Mouse (Mus musculus) intestine, postnatal 0 days (tissue): ENCODE results near the gene Lgals4. TPM values are rescaled to one million over a fixed set of nuclear protein-coding genes. Genes with fewer than 3 reads are reported as not detected.
A peak's percentile ranks its signal among the peaks of the same experiment; 100 is the strongest.
"Not testable (repeated sequence)": the region's sequence is repeated elsewhere in the genome, so short reads cannot be mapped to it uniquely, and the experiment has no call there.

ENCODE experiments used
- ATAC-seq: fragments of 200-750 bp; cut with Nextera tagmentation; 2 replicates; pipeline ENCODE4 v1.8.0; 2017; ENCODE audit warnings: mild to moderate bottlenecking, moderate TSS enrichment, moderate library complexity
- H3K27ac ChIP-seq: fragments of 300-500 bp; sonication (generic); 2 replicates; pipeline ENCODE4 v1.5.1; 2014; ENCODE audit warnings: mild to moderate bottlenecking, low read depth, low read length, moderate library complexity
- H3K27me3 ChIP-seq: fragments of 300-500 bp; sonication (generic); replicated peaks from 2 replicates; pipeline ENCODE4 v1.6.1; 2014; ENCODE audit warnings: low read length, mixed read lengths; ENCODE audit not compliant: control insufficient read depth, insufficient read depth
- H3K36me3 ChIP-seq: fragments of 300-500 bp; sonication (generic); 2 replicates; pipeline ENCODE4 v1.6.1; 2014; ENCODE audit warnings: mild to moderate bottlenecking, moderate library complexity; ENCODE audit not compliant: control insufficient read depth, insufficient read depth
- H3K4me1 ChIP-seq: fragments of 300-500 bp; sonication (generic); replicated peaks from 2 replicates; pipeline ENCODE4 v1.6.1; 2014; ENCODE audit warnings: antibody characterized with exemption, low read length, mixed read lengths; ENCODE audit not compliant: control insufficient read depth, insufficient read depth
- H3K4me2 ChIP-seq: fragments of 300-500 bp; sonication (generic); replicated peaks from 2 replicates; pipeline ENCODE4 v1.6.1; 2014; ENCODE audit warnings: low read depth, mild to moderate bottlenecking, moderate library complexity
- H3K4me3 ChIP-seq: fragments of 300-500 bp; sonication (generic); 2 replicates; pipeline ENCODE4 v1.5.1; 2014; ENCODE audit warnings: low read depth, low read length
- H3K9ac ChIP-seq: fragments of 300-500 bp; sonication (generic); 2 replicates; pipeline ENCODE4 v1.6.1; 2014; ENCODE audit warnings: mild to moderate bottlenecking, low read depth, low read length
- H3K9me3 ChIP-seq: fragments of 300-500 bp; sonication (generic); 2 replicates; pipeline ENCODE4 v1.6.1; 2016; ENCODE audit warnings: mixed run types; ENCODE audit not compliant: control insufficient read depth
- CTCF ChIP-seq: sonication (generic); IDR thresholded peaks from 2 replicates; pipeline ENCODE4 v1.5.1; 2016; ENCODE audit warnings: low read depth, mild to moderate bottlenecking, control low read depth, antibody characterized with exemption, moderate library complexity
- WGBS: fragments of 180-500 bp; shearing (Covaris S2); extraction: QIAGEN DNeasy Blood & Tissue Kit; methylation state at CpG from one replicate; pipeline ENCODE4 v1.1.7; 2014; 5-methylcytosine and 5-hydroxymethylcytosine counted together
- polyA plus RNA-seq: library from polyadenylated mRNA; unstranded; fragments of >200 nt; fragmentation: Nextera tagmentation; extraction: Ambion mirVana; gene quantifications from 2 replicates; pipeline ENCODE4 v1.2.1, GENCODE M21; 2015

Gene Lgals4
- polyA plus RNA-seq, 1 experiment from 2014 or later, result 2,376 TPM

DNA sequence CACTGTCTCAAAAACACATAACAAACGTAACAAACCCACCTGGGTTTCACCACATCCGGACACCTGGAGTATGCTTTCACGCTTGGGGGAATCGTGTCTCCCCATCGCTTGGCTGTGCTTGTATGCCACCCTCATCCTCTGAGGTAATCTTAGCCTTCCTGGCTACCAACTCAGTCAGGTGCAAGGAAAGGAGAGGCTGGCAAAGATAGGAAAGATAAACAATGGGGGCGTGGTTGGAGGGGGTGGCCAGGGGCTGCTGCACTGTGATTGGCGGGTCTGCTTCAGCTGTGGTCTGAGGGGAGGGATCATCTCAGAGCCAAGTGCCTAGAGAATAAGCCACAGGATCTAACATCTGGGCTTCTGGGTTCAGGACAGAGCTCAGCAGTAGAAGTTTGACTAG, 46.0 kb downstream of the Lgals4 start:
- no peak overlapping the region for H3K27ac ChIP-seq
- no peak overlapping the region for H3K9ac ChIP-seq
- no peaks in the 10 kb centered on the region for H3K4me1 ChIP-seq
- no peaks in the 10 kb centered on the region for H3K36me3 ChIP-seq
- 78% methylated on average over 7 of the region's 7 CpGs for WGBS
- H3K27me3 ChIP-seq, result no peaks in the 10 kb centered on the region
- no peak for ATAC-seq
- TF ChIP-seq CTCF, result no peak
- H3K4me3 ChIP-seq, result no peak overlapping the region
- no peak overlapping the region for H3K4me2 ChIP-seq
- H3K9me3 ChIP-seq, result no peaks in the 10 kb centered on the region

DNA sequence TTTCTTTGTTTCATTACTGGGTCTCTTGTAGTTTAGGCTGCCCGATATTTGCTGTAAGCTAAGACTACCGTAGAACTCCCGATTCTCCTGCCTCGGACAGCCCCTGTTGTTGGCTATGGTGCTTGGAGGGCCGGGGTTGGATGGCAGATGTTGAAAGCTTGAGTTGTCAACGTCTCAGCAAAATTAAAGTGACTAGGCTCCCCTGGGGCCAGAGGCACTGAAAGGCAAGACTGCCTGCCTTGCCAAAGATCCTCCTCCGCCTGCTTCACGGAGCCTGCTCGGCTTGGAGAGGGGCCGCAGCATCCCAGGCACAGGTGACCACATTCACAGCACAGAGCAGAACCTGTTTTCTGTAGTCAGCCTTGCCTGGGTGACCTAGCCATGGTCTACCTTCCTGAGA, 46.9 kb downstream of the Lgals4 start:
- Histone ChIP-seq H3K27ac (no peak overlapping the region), H3K36me3 (no peaks in the 10 kb centered on the region), H3K4me1 (no peaks in the 10 kb centered on the region), H3K9me3 (no peaks in the 10 kb centered on the region), H3K4me3 (no peak overlapping the region), H3K27me3 (no peaks in the 10 kb centered on the region), H3K4me2 (no peak overlapping the region), H3K9ac (no peak overlapping the region)
- 89% methylated on average over 10 of the region's 10 CpGs for WGBS
- TF ChIP-seq CTCF, result no peak
- ATAC-seq, result no peak

DNA sequence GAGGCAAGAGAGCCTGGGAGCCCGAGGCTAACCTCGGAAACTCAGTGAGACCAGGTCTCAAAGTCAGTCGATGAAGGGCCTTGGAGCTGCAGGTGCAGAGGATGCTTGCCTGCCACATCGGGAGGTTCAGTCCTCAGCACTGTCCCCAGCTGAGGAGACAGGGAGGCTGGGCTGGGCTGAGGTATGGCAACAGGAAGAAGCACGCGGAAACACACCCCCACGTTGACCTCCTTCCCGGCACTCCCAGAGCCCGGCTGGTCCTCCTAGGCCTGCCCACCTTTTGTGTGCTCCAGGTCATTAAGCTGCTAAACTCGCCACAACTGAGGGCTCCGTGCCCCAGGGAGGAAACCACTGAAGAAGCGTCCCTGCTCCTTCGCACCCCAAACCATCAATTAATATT, 47.5 kb downstream of the Lgals4 start, which contains the start of gene Capn12:
Gene Capn12, plus strand, starts transcription at position 224 of the 400 bp plus-strand sequence.
- no peak within 1 kb of the TSS for H3K27ac ChIP-seq
- WGBS, result 40% methylated on average over 13 of the region's 13 CpGs

DNA sequence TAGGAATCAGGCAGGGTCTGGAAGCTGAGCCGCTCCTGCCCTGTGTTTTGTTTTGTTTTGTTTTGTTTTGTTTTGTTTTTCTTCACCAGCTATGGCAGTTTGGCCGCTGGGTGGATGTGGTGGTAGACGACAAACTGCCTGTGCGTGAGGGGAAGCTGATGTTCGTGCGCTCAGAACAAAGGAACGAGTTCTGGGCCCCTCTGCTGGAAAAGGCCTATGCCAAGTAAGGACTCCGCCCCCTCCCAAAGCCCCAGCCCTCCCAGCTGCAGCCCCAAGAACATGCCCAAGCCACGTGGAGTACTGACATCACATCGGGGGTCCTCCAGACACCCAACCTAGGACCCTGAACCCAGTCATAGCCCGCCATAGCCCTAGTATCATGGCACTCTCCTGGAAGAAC, 49.4 kb downstream of the Lgals4 start:
- Histone ChIP-seq H3K9me3 (no peaks in the 10 kb centered on the region), H3K4me3 (no peak overlapping the region), H3K36me3 (no peaks in the 10 kb centered on the region), H3K27me3 (peaks cover 9% of the 10 kb centered on the region), H3K4me1 (no peaks in the 10 kb centered on the region), H3K9ac (no peak overlapping the region), H3K27ac (no peak overlapping the region), H3K4me2 (no peak overlapping the region)
- no peak for TF ChIP-seq CTCF
- ATAC-seq, result no peak
- 77% methylated on average over 11 of the region's 11 CpGs for WGBS

More for the DNA sequence above, 47.5 kb downstream of the Lgals4 start, which contains the start of gene Capn12:
- Histone ChIP-seq H3K4me1 (no peaks in the 10 kb centered on the region), H3K9me3 (no peaks in the 10 kb centered on the region), H3K36me3 (no peaks in the 10 kb centered on the region), H3K9ac (no peak within 1 kb of the TSS), H3K27me3 (no peaks in the 10 kb centered on the region), H3K4me3 (no peak within 1 kb of the TSS), H3K4me2 (no peak within 1 kb of the TSS)
- no peak for TF ChIP-seq CTCF
- no peak for ATAC-seq

DNA sequence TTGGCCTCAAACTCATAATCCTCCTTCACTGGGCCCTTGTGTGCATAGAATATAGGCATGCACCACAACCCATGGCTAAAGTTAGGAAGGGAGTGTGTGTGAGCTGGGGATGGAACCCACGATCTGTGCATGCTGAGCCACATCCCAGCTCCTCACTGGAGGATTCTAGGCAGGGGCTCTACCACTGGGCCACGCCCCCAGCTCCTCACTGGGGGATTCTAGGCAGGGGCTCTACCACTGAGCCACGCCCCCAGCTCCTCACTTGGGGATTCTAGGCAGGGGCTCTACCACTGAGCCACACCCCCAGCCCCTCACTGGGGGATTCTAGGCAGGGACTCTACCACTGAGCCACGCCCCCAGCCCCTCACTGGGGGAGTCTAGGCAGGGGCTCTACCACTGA, 50.0 kb downstream of the Lgals4 start:
- H3K9ac ChIP-seq, H3K27ac ChIP-seq, H3K4me1 ChIP-seq, H3K9me3 ChIP-seq, ATAC-seq, H3K4me2 ChIP-seq, H3K4me3 ChIP-seq, H3K36me3 ChIP-seq: not testable (repeated sequence)
- peaks cover 13% of the 10 kb centered on the region for H3K27me3 ChIP-seq
- WGBS, result 94% methylated on average over 4 of the region's 4 CpGs

DNA sequence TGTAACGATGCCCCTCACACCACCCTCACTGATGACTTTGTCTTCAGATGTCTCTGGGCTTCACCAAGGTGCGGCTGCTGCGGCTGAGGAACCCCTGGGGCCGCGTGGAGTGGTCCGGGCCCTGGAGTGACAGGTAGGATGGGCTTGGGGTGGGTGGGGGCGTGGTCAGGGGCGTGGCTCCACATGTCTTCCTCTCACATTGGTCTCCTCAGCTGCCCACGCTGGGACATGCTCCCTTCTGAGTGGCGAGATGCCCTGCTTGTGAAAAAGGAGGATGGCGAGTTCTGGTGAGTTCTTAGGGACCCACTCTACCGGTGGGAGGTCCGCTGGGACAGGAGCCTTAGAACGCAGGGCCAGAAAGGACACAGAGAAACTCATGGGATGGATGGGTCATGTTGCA, 52.8 kb downstream of the Lgals4 start:
- no peak for TF ChIP-seq CTCF
- no peak overlapping the region for H3K27ac ChIP-seq
- no peak overlapping the region for H3K9ac ChIP-seq
- H3K4me2 ChIP-seq, result no peak overlapping the region
- H3K4me3 ChIP-seq, result no peak overlapping the region
- H3K36me3 ChIP-seq, result peaks cover 4% of the 10 kb centered on the region; the same call in 1 of the 2 replicates
- H3K9me3 ChIP-seq, result no peaks in the 10 kb centered on the region
- H3K27me3 ChIP-seq, result peaks cover 15% of the 10 kb centered on the region
- no peak for ATAC-seq
- WGBS, result 28% methylated on average over 14 of the region's 14 CpGs
- no peaks in the 10 kb centered on the region for H3K4me1 ChIP-seq

DNA sequence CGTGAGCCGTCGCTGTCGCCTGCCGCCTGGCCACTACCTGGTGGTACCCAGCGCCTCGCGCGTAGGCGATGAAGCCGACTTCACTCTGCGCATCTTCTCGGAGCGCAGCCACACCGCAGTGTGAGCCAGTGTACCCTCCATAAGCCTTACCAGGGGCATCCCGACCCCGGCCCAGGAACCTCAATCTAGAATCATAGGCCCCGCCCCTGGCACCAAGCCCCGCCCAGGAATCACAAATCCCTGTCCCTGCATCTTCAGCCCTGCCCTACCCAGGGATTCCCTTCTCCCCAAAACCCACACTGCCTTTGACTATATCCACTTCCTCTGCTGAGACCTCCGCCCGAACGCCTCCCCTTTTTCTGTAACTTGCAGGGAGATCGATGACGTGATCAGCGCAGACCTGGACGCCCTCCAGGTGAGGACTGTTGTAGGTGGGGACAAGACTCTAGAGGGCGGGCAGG, 55.1 kb downstream of the Lgals4 start:
- Histone ChIP-seq H3K9ac (no peak overlapping the region), H3K27ac (no peak overlapping the region), H3K27me3 (peaks cover 15% of the 10 kb centered on the region), H3K9me3 (no peaks in the 10 kb centered on the region), H3K36me3 (peaks cover 24% of the 10 kb centered on the region), H3K4me1 (no peaks in the 10 kb centered on the region), H3K4me3 (peak overlapping the region; percentile 25), H3K4me2 (peak overlapping the region; percentile 61)
- TF ChIP-seq CTCF, result no peak
- WGBS, result 2% methylated on average over 22 of the region's 27 CpGs
- ATAC-seq, result 0 out of 2 replicates have a peak, but pooled peaks have one; percentile 5

Other genes with a start within 250 kb of the Lgals4 start
- gene Samd4b, start 235.7 kb upstream of the Lgals4 start, polyA plus RNA-seq, result 12.4 and 13.4 TPM in 2 replicates
- gene Pak4, start 235.7 kb upstream of the Lgals4 start, polyA plus RNA-seq, result 17.2 and 19.7 TPM in 2 replicates
- not detected in 2 replicates for gene Acp7, start 202.5 kb upstream of the Lgals4 start, polyA plus RNA-seq
- 0.37 and 0.90 TPM in 2 replicates for gene Fbxo27, start 141.0 kb upstream of the Lgals4 start, polyA plus RNA-seq
- 1.6 and 1.8 TPM in 2 replicates for gene Fbxo17, start 117.0 kb upstream of the Lgals4 start, polyA plus RNA-seq
- 98.7 and 101 TPM in 2 replicates for gene Mrps12, start 92.0 kb upstream of the Lgals4 start, polyA plus RNA-seq
- 8.6 and 9.9 TPM in 2 replicates for gene Sars2, start 91.9 kb upstream of the Lgals4 start, polyA plus RNA-seq
- gene Ccer2, start 77.7 kb upstream of the Lgals4 start, polyA plus RNA-seq, result not detected in 2 replicates
- gene Sirt2, start 67.1 kb upstream of the Lgals4 start, polyA plus RNA-seq, result 76.8 and 79.2 TPM in 2 replicates
- 33.1 and 33.2 TPM in 2 replicates for gene Nfkbib, start 66.3 kb upstream of the Lgals4 start, polyA plus RNA-seq
- gene Rinl, start 44.9 kb upstream of the Lgals4 start, polyA plus RNA-seq, result 1.6 and 2.2 TPM in 2 replicates
- gene Hnrnpl, start 25.3 kb upstream of the Lgals4 start, polyA plus RNA-seq, result 144 and 152 TPM in 2 replicates
- gene Ech1, start 8.6 kb upstream of the Lgals4 start, polyA plus RNA-seq, result 402 and 426 TPM in 2 replicates
- 1.0 and 2.0 TPM in 2 replicates for gene Lgals7, start 30.0 kb downstream of the Lgals4 start, polyA plus RNA-seq
- gene Capn12, start 47.6 kb downstream of the Lgals4 start, polyA plus RNA-seq, result 0.25 and 0.37 TPM in 2 replicates
- 293 and 319 TPM in 2 replicates for gene Actn4, start 128.5 kb downstream of the Lgals4 start, polyA plus RNA-seq
- gene Eif3k, start 148.0 kb downstream of the Lgals4 start, polyA plus RNA-seq, result 282 and 286 TPM in 2 replicates
- 1.5 and 1.6 TPM in 2 replicates for gene Map4k1, start 148.2 kb downstream of the Lgals4 start, polyA plus RNA-seq